ENCODE assay signal across 8 mouse cellular contexts in genomic region chr2:71874422-71874821, GRCm38 (mm10). TPM values are rescaled to one million over a fixed set of nuclear protein-coding genes. Genes with fewer than 3 reads are reported as not detected.
DNase-seq lines count a peak whose midpoint lies in the region; ATAC-seq and TF ChIP-seq lines count a peak whose summit lies in the region.

No protein-coding gene starts in this region.

- H3K4me2 ChIP-seq in heart, embryonic 11.5 days, result peak overlapping the region; percentile 92
- peak overlapping the region; percentile 86 for H3K4me2 ChIP-seq in embryonic facial prominence, embryonic 13.5 days

- WGBS in heart, embryonic 11.5 days (ENCODE audit: insufficient replicate concordance), result 67% methylated on average over 2 of the region's 2 CpGs
- 85% methylated on average over 2 of the region's 2 CpGs for WGBS in heart, adult 2 months
- 77% methylated on average over 2 of the region's 2 CpGs for WGBS in embryonic facial prominence, embryonic 13.5 days
- WGBS in liver, adult 2 months, result 27% methylated on average over 2 of the region's 2 CpGs

- H3K27ac ChIP-seq in heart, embryonic 11.5 days (ENCODE audit: low read depth, low read length), result no peak overlapping the region
- H3K27ac ChIP-seq in heart, adult 2 months, result no peak overlapping the region; the same call in 1 of the 2 replicates
- H3K27ac ChIP-seq in embryonic facial prominence, embryonic 13.5 days, result no peak overlapping the region
- H3K27ac ChIP-seq in liver, adult 2 months (replicated peaks; ENCODE audit: insufficient read depth, low read depth, low read length), result peak overlapping the region; percentile 94

- TF ChIP-seq CTCF in heart, adult 2 months (IDR thresholded peaks at IDR 0.05), result no peak
- TF ChIP-seq CTCF in liver, adult 2 months (IDR thresholded peaks at IDR 0.05; ENCODE audit: low read depth, low read length), result no peak

- no peak for DNase-seq in heart, adult 2 months
- peak; percentile 18 for DNase-seq in 3T3-L1 (ENCODE audit: low read depth, low spot score)
- no peak for DNase-seq in liver, adult 2 months (ENCODE audit: extremely low read depth, low read depth, low spot score)
- DNase-seq in thymus, postnatal 10 days (ENCODE audit: low spot score in 2 of 2), result no peak
- no peak for DNase-seq in adrenal gland, adult 2 months
- DNase-seq in layer of hippocampus, adult 11-12 months (ENCODE audit: low spot score), result no peak

- no peaks in the 10 kb centered on the region for H3K79me2 ChIP-seq in heart, adult 2 months (replicated peaks; ENCODE audit: control insufficient read depth, insufficient read depth, low read length)
- peaks cover 3% of the 10 kb centered on the region; the same call in 1 of the 2 replicates for H3K79me2 ChIP-seq in liver, adult 2 months (ENCODE audit: control insufficient read depth, insufficient read depth, low read length)

- H3K9me3 ChIP-seq in heart, embryonic 11.5 days (replicated peaks; ENCODE audit: control insufficient read depth, low read length), result no peaks in the 10 kb centered on the region
- no peaks in the 10 kb centered on the region for H3K9me3 ChIP-seq in embryonic facial prominence, embryonic 13.5 days

- peaks cover 2% of the 10 kb centered on the region; the same call in 1 of the 2 replicates for H3K4me1 ChIP-seq in heart, embryonic 11.5 days (ENCODE audit: control insufficient read depth, insufficient read depth, low read length)
- peaks cover 1% of the 10 kb centered on the region for H3K4me1 ChIP-seq in heart, adult 2 months (ENCODE audit: control insufficient read depth, insufficient read depth, low read length)
- peaks cover 14% of the 10 kb centered on the region; the same call in 1 of the 2 replicates for H3K4me1 ChIP-seq in embryonic facial prominence, embryonic 13.5 days
- H3K4me1 ChIP-seq in liver, adult 2 months (ENCODE audit: control insufficient read depth, insufficient read depth, low read length), result peaks cover 18% of the 10 kb centered on the region

- TF ChIP-seq POLR2A in heart, adult 2 months (IDR thresholded peaks at IDR 0.05; ENCODE audit: insufficient read depth, low read depth, low read length), result no peak
- TF ChIP-seq POLR2A in liver, adult 2 months (IDR thresholded peaks at IDR 0.05; ENCODE audit: extremely low read depth, insufficient read depth, low read length), result no peak

- H3K27me3 ChIP-seq in heart, embryonic 11.5 days (ENCODE audit: control insufficient read depth, insufficient read depth, low read length), result no peaks in the 10 kb centered on the region
- H3K27me3 ChIP-seq in heart, adult 2 months (ENCODE audit: control insufficient read depth, insufficient read depth, low read length), result no peaks in the 10 kb centered on the region
- no peaks in the 10 kb centered on the region for H3K27me3 ChIP-seq in embryonic facial prominence, embryonic 13.5 days
- H3K27me3 ChIP-seq in liver, adult 2 months (ENCODE audit: control insufficient read depth, insufficient read depth, low read length), result no peaks in the 10 kb centered on the region

- no peak for ATAC-seq in heart, embryonic 11.5 days (replicated peaks; ENCODE audit: insufficient number of reproducible peaks, low FRiP score, low TSS enrichment)
- ATAC-seq in embryonic facial prominence, embryonic 13.5 days (ENCODE audit: insufficient number of reproducible peaks, insufficient read depth, low FRiP score, low TSS enrichment, low read depth), result no peak

- H3K9ac ChIP-seq in heart, embryonic 11.5 days (ENCODE audit: low read depth, low read length), result no peak overlapping the region; the same call in 1 of the 2 replicates
- no peak overlapping the region for H3K9ac ChIP-seq in heart, adult 2 months (ENCODE audit: low read depth, low read length)
- no peak overlapping the region for H3K9ac ChIP-seq in embryonic facial prominence, embryonic 13.5 days
- H3K9ac ChIP-seq in liver, adult 2 months (ENCODE audit: low read depth, low read length), result peak overlapping the region; percentile 17; the same call in 1 of the 2 replicates

- no peak for TF ChIP-seq EP300 in heart, adult 2 months (IDR thresholded peaks at IDR 0.05; ENCODE audit: insufficient read depth, low read depth, low read length)

- intact Hi-C loops in heart, adult 2 months (cut with DNase I), result no loop called here

- no peaks in the 10 kb centered on the region for H3K36me3 ChIP-seq in heart, embryonic 11.5 days (ENCODE audit: control insufficient read depth, insufficient read depth, low read length)
- H3K36me3 ChIP-seq in heart, adult 2 months (ENCODE audit: control insufficient read depth, insufficient read depth, low read length), result no peaks in the 10 kb centered on the region; the same call in 1 of the 2 replicates
- no peaks in the 10 kb centered on the region for H3K36me3 ChIP-seq in embryonic facial prominence, embryonic 13.5 days
- peaks cover 2% of the 10 kb centered on the region; the same call in 1 of the 2 replicates for H3K36me3 ChIP-seq in liver, adult 2 months (ENCODE audit: control insufficient read depth, insufficient read depth, low read length)

- peak overlapping the region; percentile 86 for H3K4me3 ChIP-seq in heart, embryonic 11.5 days (ENCODE audit: low read depth, low read length)
- H3K4me3 ChIP-seq in heart, adult 2 months, result no peak overlapping the region
- H3K4me3 ChIP-seq in embryonic facial prominence, embryonic 13.5 days, result peak overlapping the region; percentile 82
- H3K4me3 ChIP-seq in liver, adult 2 months (ENCODE audit: insufficient read depth, low read depth, low read length), result 0 out of 2 replicates have a peak overlapping the region, but pooled peaks have one; percentile 3

RNA-seq across cellular contexts. Expression of gene Pdk1, which starts 1.4 kb away (rescaled TPM):
- 104 and 112 TPM in 2 replicates for polyA plus RNA-seq in heart, embryonic 11.5 days (2014; fragmentation: Nextera tagmentation; extraction: Ambion mirVana)
- total RNA-seq in heart, adult 2 months (2021), result 100 to 1,000 TPM; 142 to 170 TPM
- polyA plus RNA-seq in heart, adult 2 months (2012; rRNA removed), result 28.9 and 62.2 TPM in 2 replicates
- 48.6 and 54.9 TPM in 2 replicates for polyA plus RNA-seq in embryonic facial prominence, embryonic 13.5 days (2015; fragmentation: Nextera tagmentation; extraction: Ambion mirVana)
- total RNA-seq in liver, adult 2 months (2014; rRNA removed), result 36.6 and 77.5 TPM in 2 replicates
- polyA plus RNA-seq in liver, adult 2 months (2012; rRNA removed), result 29.1 and 42.3 TPM in 2 replicates
- 10 to 100 TPM; 27.1 to 49.2 TPM for total RNA-seq in adrenal gland, adult 2 months (2021)
- 51.6 and 89.4 TPM in 2 replicates for polyA plus RNA-seq in adrenal gland, adult 2 months (2012; rRNA removed)
